Mouse (Mus musculus): ENCODE results near the gene Gm17482.
"Not testable (repeated sequence)": the region's sequence is repeated elsewhere in the genome, so short reads cannot be mapped to it uniquely, and the experiment has no call there.

The Gm17482 gene

DNA sequence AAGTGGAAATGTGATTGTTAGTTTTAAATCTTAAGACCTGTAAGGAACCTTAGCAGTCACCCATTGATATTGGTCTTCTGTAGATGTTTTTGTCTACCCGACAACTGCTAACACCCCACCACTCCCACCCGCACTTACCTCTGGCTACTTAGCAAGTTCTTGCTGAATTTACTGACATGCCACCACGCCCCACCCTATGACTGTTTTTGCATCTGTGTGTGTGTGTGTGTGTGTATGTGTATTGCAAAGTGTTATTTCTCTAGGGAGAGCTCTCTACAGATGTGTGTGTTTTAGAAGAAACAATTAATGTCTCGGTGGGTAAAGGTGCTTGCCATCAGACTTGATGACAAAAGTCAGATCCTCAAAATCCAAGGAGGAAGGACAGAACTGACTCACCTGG lies at the start of gene Gm17482:
TSS of gene Gm17482 (plus strand) at position 301 of the 400 bp plus-strand sequence.
- in situ Hi-C loops (cut with MboI; ENCODE audit: low pct_unique_long_range_greater_than_20kb in 1 of 2, low sequenced_read_pairs in 2 of 2, unreplicated experiment in 1 of 2) = loop anchor here in 1 of 2 experiments (5.0 to 10.0 kb wide), 2 partner anchors 40 to 308 kb away; no protein-coding TSS in a partner anchor

DNA sequence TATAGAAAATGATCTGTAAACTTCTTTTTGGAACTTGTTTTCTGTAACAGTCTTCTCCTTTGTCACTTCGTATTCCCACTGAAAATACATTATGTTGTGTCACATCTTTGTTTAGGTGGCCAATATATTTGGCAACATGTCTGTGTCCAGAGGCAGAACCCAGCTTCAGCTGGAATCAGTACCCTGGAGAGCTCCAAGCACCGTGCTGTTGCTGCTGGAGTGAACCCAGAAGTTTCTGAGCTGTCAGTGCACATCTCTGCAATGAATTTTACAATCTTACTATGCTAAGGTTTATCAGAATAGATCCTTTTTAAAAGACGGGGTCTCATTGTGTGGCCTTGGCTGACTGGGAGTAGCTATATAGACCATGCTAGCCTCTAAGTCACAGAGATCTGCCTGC lies 48.3 kb upstream of the Gm17482 start:
- in situ Hi-C loops (cut with MboI; ENCODE audit: low pct_unique_long_range_greater_than_20kb in 1 of 2, low sequenced_read_pairs in 2 of 2, unreplicated experiment in 1 of 2) = no loop called here

DNA sequence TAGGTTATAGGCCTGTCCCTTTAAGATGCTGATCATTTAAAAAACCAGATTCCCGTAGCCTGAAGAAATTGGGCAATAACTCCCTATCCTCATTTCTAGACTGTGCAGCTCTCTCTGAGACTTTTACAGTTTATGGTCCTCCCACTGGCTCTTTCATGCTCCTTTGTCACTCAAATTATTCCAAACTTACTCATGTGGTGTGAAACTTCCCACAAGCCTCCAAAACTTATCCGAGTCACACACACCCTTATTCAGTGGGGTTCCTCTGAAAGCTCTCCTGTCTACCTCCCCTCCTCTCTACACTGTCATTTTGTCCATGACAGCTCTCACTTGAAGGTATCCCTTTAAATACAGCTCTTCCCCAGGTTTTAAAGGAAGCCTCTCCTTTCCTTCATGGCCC lies 46.0 kb upstream of the Gm17482 start:
- in situ Hi-C loops (cut with MboI; ENCODE audit: low pct_unique_long_range_greater_than_20kb in 1 of 2, low sequenced_read_pairs in 2 of 2, unreplicated experiment in 1 of 2) = no loop called here

DNA sequence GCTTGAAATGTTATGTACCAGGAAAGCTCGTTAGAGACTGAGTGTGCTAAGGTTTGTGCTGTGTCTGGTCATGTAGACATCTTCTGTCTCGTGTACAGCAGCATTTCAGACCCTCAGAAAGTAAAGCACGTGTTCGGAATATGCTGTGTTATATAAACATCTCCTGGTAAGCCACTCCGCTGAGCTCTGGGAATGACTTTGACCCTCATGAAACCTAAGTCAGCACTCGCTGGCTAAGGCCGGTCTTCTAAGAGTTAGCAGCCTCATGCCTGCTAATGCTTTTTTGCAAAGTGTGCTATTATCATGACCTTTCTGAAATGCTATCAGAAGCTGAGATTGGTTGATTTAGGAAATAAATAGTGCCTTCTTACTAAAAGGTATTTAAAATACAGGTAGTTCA lies 36.0 kb upstream of the Gm17482 start:
- in situ Hi-C loops (cut with MboI; ENCODE audit: low pct_unique_long_range_greater_than_20kb in 1 of 2, low sequenced_read_pairs in 2 of 2, unreplicated experiment in 1 of 2) = no loop called here

DNA sequence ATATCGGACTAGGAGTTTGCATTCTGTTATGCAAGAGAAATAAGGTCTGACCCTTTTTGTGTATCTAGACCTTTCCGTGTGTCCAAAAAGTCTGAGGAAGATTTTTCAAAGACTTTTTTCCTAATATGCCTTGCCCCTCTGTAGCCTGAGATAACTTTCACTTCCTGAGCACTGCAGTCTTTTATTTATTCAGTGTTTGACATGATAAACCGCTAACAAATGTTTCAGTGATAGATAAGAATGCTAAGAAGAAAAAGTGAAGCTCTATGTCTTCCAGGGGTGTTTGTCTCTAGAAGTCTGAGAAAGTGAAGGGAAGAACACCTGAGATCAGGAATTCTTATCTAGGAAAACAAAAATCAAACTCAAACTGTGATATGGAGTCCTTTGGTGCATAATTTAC lies 26.4 kb upstream of the Gm17482 start:
- in situ Hi-C loops (cut with MboI; ENCODE audit: low pct_unique_long_range_greater_than_20kb in 1 of 2, low sequenced_read_pairs in 2 of 2, unreplicated experiment in 1 of 2) = no loop called here

DNA sequence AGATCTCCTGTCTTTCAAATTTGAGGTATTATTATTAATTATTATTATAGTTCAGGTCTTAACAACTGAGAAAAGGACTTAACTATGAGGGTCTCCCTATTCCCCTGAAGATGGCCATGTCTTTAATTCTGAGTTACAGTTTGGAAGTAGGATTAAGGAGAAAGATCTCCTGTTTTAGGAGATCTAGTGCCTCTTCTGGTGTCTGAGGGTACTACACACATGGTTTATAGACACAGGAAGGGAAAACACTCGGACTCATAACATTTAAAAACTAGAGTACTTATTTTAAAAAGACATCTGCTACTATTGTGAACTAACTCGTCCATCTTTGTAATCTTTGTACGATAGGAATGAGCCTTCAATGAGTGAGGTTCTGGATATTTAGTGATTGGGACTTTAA lies 24.1 kb upstream of the Gm17482 start:
- in situ Hi-C loops (cut with MboI; ENCODE audit: low pct_unique_long_range_greater_than_20kb in 1 of 2, low sequenced_read_pairs in 2 of 2, unreplicated experiment in 1 of 2) = no loop called here

DNA sequence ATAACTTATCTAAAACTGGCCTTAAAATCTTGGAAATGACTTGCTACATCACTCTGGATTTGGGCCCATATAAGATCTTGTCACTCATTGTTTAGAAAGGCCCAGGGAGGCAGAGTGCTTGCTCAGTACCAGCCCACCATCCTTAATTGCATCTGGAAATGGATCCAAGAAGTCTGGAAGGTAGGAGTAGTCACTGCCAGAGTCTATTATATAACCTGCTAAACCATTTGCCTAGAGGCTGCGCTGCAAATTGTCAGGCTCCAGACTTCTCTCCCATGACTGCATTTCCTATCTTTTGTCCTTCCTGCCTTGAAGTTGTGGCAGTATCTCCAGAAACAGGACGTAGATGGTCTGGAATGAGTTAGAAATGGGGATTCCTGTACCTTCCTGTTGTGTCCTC lies 17.0 kb upstream of the Gm17482 start:
- in situ Hi-C loops (cut with MboI; ENCODE audit: low pct_unique_long_range_greater_than_20kb in 1 of 2, low sequenced_read_pairs in 2 of 2, unreplicated experiment in 1 of 2) = no loop called here

DNA sequence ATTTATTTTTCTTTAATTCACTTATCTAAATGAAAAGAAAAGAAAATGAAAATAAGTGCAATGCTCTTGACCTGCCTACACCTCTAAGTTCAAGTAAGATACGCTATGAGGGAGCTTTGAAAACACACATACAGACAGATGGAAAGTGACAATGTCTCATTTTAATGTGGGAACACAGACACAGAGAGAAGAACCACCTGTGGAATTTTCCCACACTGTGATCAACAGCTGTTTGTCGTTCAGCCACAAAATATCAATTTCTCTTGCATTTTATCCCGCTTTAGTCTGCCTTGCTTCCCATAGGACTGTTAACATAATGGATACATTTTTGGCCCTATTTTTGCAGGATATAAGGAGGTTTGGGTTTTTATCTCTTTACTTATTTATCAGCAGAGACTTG lies 16.3 kb upstream of the Gm17482 start:
- in situ Hi-C loops (cut with MboI; ENCODE audit: low pct_unique_long_range_greater_than_20kb in 1 of 2, low sequenced_read_pairs in 2 of 2, unreplicated experiment in 1 of 2) = no loop called here

DNA sequence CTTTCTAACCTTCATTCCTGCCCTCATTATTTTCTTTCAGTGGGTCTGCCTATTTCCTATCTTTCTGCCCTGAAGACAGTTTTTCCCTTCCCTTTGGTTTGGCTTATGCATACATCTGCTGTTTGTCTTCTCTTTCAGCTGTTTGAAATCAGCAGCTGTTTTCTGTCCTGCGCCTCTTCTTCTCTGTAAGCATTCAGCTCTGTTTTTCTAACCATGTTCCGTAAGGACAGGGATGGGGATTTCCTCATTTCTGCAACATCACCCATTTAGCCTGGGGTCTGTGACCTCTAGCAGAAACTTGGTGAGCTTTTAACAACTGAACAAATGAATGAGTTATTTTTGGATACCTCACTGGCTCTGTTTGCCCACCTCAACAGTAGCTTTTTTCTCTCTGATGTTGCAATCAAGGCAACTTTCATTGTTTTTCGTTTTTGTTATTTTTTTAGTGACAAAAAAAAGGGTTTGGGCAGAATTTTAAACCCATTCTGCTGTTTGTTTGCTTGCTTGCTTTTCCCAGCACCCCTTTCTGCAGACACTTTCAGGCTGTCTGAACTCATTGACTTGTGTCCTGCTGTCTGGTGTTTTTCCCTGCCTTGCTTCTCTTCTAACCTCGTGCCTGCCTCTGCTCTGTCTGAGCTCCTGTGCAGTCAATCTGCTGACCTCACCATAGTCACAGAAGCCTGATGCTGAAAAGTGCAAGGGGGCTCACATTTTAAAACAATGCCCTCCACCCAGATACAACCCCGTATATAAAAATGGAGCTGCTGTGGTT lies 14.8 kb upstream of the Gm17482 start:
- in situ Hi-C loops (cut with MboI; ENCODE audit: low pct_unique_long_range_greater_than_20kb in 1 of 2, low sequenced_read_pairs in 2 of 2, unreplicated experiment in 1 of 2) = no loop called here

DNA sequence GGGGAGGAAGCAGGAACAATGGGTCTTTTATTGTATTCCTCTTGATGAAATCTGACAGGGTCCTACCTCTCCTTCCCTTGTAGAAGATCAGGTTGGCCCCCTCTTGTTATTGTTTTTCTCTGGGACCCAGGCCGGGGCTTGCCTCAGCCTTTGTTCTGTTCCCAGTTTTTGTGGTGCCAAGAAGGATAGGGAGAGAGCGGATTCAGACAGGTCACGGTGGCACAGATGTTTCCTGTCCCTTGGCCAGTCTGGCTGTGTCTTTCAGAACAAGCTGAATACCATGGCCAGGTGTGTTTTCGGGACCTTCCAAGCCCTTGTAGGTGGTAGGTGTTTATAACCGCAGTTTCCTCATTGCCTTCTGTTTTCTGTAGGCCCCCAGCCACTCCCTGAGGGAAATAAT lies 14.0 kb upstream of the Gm17482 start:
- in situ Hi-C loops (cut with MboI; ENCODE audit: low pct_unique_long_range_greater_than_20kb in 1 of 2, low sequenced_read_pairs in 2 of 2, unreplicated experiment in 1 of 2) = no loop called here

DNA sequence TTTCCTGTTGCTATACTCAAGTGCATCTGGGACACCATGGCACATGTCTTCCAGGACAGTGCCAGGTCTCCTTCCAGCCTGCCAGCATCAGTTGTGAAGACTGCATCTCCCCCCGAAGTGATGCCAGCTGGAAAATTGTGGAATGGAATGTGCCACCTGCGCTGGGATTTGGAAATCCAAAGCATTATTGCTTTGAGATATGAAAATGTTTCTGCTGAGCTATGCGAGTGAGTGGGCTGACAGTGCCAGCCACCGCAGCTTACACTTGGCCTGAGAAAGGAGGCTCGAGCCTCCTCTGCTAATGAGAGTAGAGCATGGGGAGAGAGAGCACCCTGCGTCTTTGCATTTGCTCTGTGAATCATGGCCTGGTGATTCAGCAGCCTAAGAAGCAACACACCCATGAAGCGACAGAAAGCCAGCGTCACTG lies 5.9 kb upstream of the Gm17482 start:
- in situ Hi-C loops (cut with MboI; ENCODE audit: low pct_unique_long_range_greater_than_20kb in 1 of 2, low sequenced_read_pairs in 2 of 2, unreplicated experiment in 1 of 2) = loop anchor here in 1 of 2 experiments (10.0 kb wide), 1 partner anchor 314 kb away; no protein-coding TSS in a partner anchor

DNA sequence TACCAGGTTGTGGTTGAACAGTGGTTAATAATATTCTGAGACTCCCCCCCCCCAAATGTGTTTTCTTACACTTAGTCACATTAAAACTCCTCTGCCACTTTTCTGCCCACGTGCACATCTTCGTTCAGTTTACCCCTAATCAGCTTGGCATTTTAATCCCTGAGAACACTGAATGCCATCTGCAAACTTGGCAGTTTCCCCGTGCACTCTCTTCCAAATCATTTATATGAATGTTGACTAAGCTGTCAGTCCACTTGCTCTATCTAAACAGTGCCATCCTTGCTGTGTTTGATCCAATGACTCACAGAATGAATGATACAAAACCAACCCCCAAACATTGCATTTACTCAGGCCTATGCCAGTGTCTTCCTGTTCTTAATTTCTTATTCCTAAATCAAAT lies 1.6 kb upstream of the Gm17482 start:
- in situ Hi-C loops (cut with MboI; ENCODE audit: low pct_unique_long_range_greater_than_20kb in 1 of 2, low sequenced_read_pairs in 2 of 2, unreplicated experiment in 1 of 2) = loop anchor here in 1 of 2 experiments (5.0 to 10.0 kb wide), 2 partner anchors 42 to 309 kb away; no protein-coding TSS in a partner anchor

DNA sequence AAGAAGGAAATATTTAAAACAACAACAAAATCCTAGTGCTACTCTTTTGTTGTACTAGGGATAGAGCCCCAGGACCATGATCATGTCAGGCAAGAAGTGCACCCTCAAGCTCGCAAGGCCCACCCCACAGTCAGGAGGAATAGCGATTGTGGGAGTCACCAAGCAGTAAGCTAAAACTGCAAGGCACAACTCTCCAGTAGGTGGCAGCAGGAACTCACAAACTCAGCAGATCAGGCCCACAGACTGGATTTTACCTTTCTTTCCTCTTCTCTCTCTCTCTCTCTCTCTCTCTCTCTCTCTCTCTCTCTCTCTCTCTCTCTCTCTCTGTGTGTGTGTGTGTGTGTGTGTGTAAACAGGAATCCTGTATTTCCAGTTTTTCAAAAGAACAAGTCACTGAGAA lies 386 bp downstream of the Gm17482 start:
- in situ Hi-C loops (cut with MboI; ENCODE audit: low pct_unique_long_range_greater_than_20kb in 1 of 2, low sequenced_read_pairs in 2 of 2, unreplicated experiment in 1 of 2) = loop anchor here in 1 of 2 experiments (5.0 to 10.0 kb wide), 2 partner anchors 40 to 307 kb away; no protein-coding TSS in a partner anchor

DNA sequence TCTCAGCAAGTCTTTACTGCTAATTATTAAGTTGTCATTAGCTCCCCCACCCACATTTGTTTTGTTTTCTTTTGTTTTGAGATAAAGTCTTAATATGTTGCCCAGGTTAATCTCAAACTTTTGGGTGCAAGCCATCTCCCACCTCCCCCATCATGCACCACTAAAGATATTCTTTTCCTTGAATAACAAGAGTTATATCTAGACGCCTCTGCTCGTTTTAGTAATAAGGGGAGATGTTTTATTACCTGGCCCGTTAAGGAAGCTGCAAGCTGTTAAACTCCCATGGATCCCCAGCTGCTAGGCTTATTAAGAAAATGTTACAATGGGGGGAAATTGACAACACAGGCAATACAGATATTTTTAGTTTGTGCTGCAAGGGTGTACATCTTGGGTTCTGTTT lies 3.4 kb downstream of the Gm17482 start:
- in situ Hi-C loops (cut with MboI; ENCODE audit: low pct_unique_long_range_greater_than_20kb in 1 of 2, low sequenced_read_pairs in 2 of 2, unreplicated experiment in 1 of 2) = no loop called here

DNA sequence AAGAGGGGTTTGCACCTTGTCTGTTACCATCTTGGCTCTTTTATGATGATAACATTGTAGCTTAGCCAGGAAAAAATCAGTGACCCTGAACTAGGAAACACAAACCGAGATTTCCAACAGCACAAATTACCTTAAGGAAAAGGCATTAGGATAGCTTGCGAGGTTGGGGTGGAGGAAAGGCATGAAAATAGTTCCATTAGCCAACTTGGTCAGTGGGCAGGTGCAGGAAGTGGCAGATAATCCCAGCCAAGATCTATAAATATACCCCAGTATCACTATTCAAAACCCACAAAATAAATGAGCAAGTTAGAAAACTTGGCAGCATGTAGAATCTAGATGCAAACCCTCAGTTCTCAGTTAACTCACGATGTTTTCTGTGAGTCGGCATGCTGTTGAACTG lies 4.7 kb downstream of the Gm17482 start:
- in situ Hi-C loops (cut with MboI; ENCODE audit: low pct_unique_long_range_greater_than_20kb in 1 of 2, low sequenced_read_pairs in 2 of 2, unreplicated experiment in 1 of 2) = no loop called here

DNA sequence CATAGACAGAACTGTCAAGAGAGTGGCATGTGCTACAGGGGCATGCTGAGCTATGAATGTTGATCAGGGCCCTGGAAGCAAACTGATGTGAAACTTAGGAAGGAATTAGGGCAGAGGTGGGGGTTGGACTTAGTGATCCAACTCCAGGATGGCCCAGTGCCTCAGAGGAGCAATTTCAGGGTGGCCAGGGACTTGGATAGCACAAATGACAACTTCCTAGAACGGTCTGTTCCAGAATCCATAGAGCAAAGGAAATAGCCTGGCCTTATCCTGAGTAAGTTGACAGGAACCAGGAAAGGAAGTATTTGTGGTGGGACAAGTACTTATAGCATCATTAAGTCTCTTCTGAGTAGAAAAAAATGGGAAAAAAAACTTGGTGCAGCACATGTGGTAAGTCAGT lies 5.4 kb downstream of the Gm17482 start:
- in situ Hi-C loops (cut with MboI; ENCODE audit: low pct_unique_long_range_greater_than_20kb in 1 of 2, low sequenced_read_pairs in 2 of 2, unreplicated experiment in 1 of 2) = no loop called here

DNA sequence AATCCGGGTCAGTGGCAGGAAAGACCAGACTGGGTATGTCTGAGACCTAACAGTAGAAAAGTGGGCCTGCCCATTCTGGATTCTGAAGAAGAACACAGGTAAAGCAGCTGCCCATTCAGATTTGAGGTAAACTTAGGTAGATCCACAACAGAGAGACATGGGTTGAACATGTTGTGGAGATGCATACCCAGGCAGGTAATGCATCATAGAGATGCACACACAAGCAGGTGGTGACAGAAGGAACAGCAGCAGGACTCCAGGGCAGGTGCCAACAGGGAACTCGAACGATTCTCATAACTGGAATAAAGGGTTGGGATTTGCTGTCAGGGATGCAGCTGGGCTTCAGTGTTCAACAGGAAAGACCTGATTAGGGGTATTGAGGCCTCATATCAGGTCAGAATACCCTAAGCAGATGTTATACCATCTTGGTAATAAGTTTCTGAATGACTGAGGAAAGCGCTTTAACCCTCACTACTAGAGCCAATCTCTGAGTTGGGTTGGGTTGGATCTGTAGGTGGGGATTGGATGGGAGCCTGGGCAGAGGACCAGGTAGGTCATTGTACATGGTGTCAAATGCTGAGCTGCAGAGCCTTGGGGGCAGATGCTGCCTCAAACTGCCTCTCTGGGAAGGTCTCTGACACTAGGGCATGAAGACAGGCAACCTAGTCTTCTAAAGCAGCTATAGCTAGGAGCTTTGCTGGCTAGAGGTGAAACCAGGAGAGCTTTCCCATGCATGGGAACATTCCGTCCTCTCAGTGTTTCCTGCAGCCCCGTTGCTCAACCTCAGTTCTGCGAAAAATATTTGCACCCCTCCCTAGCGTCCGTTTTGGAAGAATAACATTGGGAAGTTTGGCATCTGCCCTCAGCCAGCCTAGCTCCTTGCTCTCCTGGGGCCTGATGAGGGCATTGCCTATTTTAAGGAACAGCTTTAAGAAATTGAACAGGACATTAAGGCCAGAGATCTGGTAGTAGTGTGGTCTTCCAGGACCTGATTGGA lies 11.2 kb downstream of the Gm17482 start:
- in situ Hi-C loops (cut with MboI; ENCODE audit: low pct_unique_long_range_greater_than_20kb in 1 of 2, low sequenced_read_pairs in 2 of 2, unreplicated experiment in 1 of 2) = no loop called here

DNA sequence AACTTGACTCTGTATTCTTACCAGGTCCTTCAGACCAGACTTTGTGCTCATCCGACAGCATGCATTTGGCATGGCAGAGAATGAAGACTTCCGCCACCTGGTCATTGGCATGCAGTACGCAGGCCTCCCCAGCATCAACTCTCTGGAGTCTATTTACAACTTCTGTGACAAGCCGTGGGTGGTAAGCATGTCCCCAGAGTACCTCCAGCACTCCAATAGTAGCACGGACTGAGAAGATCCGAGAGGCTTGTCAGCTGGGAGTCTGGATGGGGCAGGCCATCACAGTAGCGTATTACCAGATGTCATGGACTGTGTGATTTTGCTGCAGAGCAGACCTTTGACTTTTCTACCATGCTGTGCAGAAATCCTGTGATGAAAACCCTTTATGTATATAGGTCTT lies 12.2 kb downstream of the Gm17482 start:
- in situ Hi-C loops (cut with MboI; ENCODE audit: low pct_unique_long_range_greater_than_20kb in 1 of 2, low sequenced_read_pairs in 2 of 2, unreplicated experiment in 1 of 2) = no loop called here

DNA sequence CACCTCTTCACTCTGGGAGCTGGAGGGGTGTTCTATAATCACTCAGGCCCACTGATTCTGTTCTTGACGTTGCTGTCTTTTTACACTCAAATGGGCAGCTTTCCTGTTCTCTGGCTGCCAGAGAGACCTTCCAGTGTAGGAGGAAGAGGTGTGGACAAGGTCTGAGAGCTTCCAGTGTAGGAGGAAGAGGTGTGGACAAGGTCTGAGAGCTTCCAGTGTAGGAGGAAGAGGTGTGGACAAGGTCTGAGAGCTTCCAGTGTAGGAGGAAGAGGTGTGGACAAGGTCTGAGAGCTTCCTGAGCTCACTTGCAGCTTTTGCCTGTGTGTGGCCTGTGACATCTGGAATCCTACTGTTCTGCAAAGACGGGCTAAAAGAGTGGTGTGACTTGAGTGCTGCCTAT lies 13.3 kb downstream of the Gm17482 start:
- in situ Hi-C loops (cut with MboI; ENCODE audit: low pct_unique_long_range_greater_than_20kb in 1 of 2, low sequenced_read_pairs in 2 of 2, unreplicated experiment in 1 of 2) = not testable (repeated sequence)
